Mouse (Mus musculus) neural tube, embryonic 14.5 days (tissue): Measurements from ENCODE around the gene Nod2. TPM values are rescaled to one million over a fixed set of nuclear protein-coding genes. Genes with fewer than 3 reads are reported as not detected.

ENCODE experiments used
- ATAC-seq: fragments of 200-750 bp; cut with Nextera tagmentation; 2 replicates; pipeline ENCODE4 v1.8.0; 2017; ENCODE audit warnings: low read depth, mild to moderate bottlenecking, moderate TSS enrichment, moderate library complexity
- H3K27ac ChIP-seq: fragments of 300-500 bp; sonication (generic); 2 replicates; pipeline ENCODE4 v1.5.1; 2014; ENCODE audit warnings: low read depth, mild to moderate bottlenecking, control low read depth, low read length, moderate library complexity, mixed read lengths
- H3K27me3 ChIP-seq: fragments of 300-500 bp; sonication (generic); 2 replicates; pipeline ENCODE4 v1.6.1; 2014; ENCODE audit warnings: low read length; ENCODE audit not compliant: control insufficient read depth, insufficient read depth
- H3K36me3 ChIP-seq: fragments of 300-500 bp; sonication (generic); 2 replicates; pipeline ENCODE4 v1.6.1; 2014; ENCODE audit warnings: low read length, mixed read lengths; ENCODE audit not compliant: control insufficient read depth, insufficient read depth
- H3K4me1 ChIP-seq: fragments of 300-500 bp; sonication (generic); 2 replicates; pipeline ENCODE4 v1.6.1; 2014; ENCODE audit warnings: low read length; ENCODE audit not compliant: control insufficient read depth, insufficient read depth
- H3K4me2 ChIP-seq: fragments of 300-500 bp; sonication (generic); 2 replicates; pipeline ENCODE4 v1.6.1; 2014; ENCODE audit warnings: mild to moderate bottlenecking, low read depth, low read length, control low read depth
- H3K4me3 ChIP-seq: fragments of 300-500 bp; sonication (generic); 2 replicates; pipeline ENCODE4 v1.5.1; 2014; ENCODE audit warnings: low read depth, low read length, control low read depth, mixed read lengths
- H3K9ac ChIP-seq: fragments of 300-500 bp; sonication (generic); replicated peaks from 2 replicates; pipeline ENCODE4 v1.6.1; 2014; ENCODE audit warnings: low read depth, mild to moderate bottlenecking, control low read depth, low read length, mixed read lengths
- H3K9me3 ChIP-seq: fragments of 300-500 bp; sonication (generic); 2 replicates; pipeline ENCODE4 v1.6.1; 2016; ENCODE audit warnings: low read length; ENCODE audit not compliant: control insufficient read depth
- WGBS: fragments of 180-500 bp; shearing (Covaris S2); extraction: QIAGEN DNeasy Blood & Tissue Kit; methylation state at CpG from one replicate; pipeline ENCODE4 v1.1.7; 2014; 5-methylcytosine and 5-hydroxymethylcytosine counted together
- polyA plus RNA-seq: library from polyadenylated mRNA; unstranded; fragments of >200 nt; fragmentation: Nextera tagmentation; extraction: Ambion mirVana; gene quantifications from 2 replicates; pipeline ENCODE4 v1.2.1, GENCODE M21; 2014

The Nod2 gene
- polyA plus RNA-seq, 1 experiment from 2014 or later, result 0.09 TPM

GRCm38 (mm10) chr8:88694291-88694690, 47.2 kb downstream of the Nod2 start:
- H3K27ac ChIP-seq, result no peak overlapping the region
- no peak overlapping the region for H3K4me3 ChIP-seq
- 79% methylated on average over 7 of the region's 7 CpGs for WGBS
- H3K27me3 ChIP-seq, result no peaks in the 10 kb centered on the region; the same call in 1 of the 2 replicates
- H3K9ac ChIP-seq, result no peak overlapping the region
- no peak overlapping the region for H3K4me2 ChIP-seq
- no peaks in the 10 kb centered on the region for H3K9me3 ChIP-seq
- H3K4me1 ChIP-seq, result peaks cover 9% of the 10 kb centered on the region; the same call in 1 of the 2 replicates
- no peak for ATAC-seq
- H3K36me3 ChIP-seq, result no peaks in the 10 kb centered on the region

- peak overlapping the region; percentile 60 for H3K4me3 ChIP-seq
- peak; percentile 22 for ATAC-seq
- WGBS, result 25% methylated on average over 7 of the region's 7 CpGs
- H3K4me2 ChIP-seq, result peak overlapping the region; percentile 43
- H3K36me3 ChIP-seq, result no peaks in the 10 kb centered on the region
- H3K4me1 ChIP-seq, result peaks cover 9% of the 10 kb centered on the region; the same call in 1 of the 2 replicates
- H3K27me3 ChIP-seq, result no peaks in the 10 kb centered on the region; the same call in 1 of the 2 replicates
- H3K9me3 ChIP-seq, result no peaks in the 10 kb centered on the region
- no peak overlapping the region for H3K9ac ChIP-seq
- H3K27ac ChIP-seq, result no peak overlapping the region
These were observed 49.1 kb downstream of the Nod2 start for GRCm38 (mm10) chr8:88696228-88696627.

- peaks cover 9% of the 10 kb centered on the region; the same call in 1 of the 2 replicates for H3K4me1 ChIP-seq
- peak within 1 kb of the TSS; percentile 80 for H3K27ac ChIP-seq
- peak; percentile 100 for ATAC-seq
- peak within 1 kb of the TSS; percentile 60 for H3K4me3 ChIP-seq
- under 1% methylated on average over 49 of the region's 80 CpGs for WGBS
- no peaks in the 10 kb centered on the region for H3K36me3 ChIP-seq
- H3K9me3 ChIP-seq, result no peaks in the 10 kb centered on the region
- peak within 1 kb of the TSS; percentile 92 for H3K9ac ChIP-seq
- no peaks in the 10 kb centered on the region; the same call in 1 of the 2 replicates for H3K27me3 ChIP-seq
- H3K4me2 ChIP-seq, result peak within 1 kb of the TSS; percentile 70
These were observed 49.9 kb downstream of the Nod2 start, which contains the start of gene Cyld for GRCm38 (mm10) chr8:88696721-88697641. TSS of gene Cyld (plus strand) at chr8:88697028.

GRCm38 (mm10) chr8:88697642-88698031, 50.5 kb downstream of the Nod2 start:
- WGBS, result 21% methylated on average over 4 of the region's 4 CpGs
- Histone ChIP-seq H3K36me3 (no peaks in the 10 kb centered on the region), H3K9me3 (no peaks in the 10 kb centered on the region), H3K9ac (peak overlapping the region; percentile 92), H3K4me2 (peak overlapping the region; percentile 70), H3K4me3 (peak overlapping the region; percentile 60), H3K27me3 (no peaks in the 10 kb centered on the region; the same call in 1 of the 2 replicates), H3K27ac (no peak overlapping the region), H3K4me1 (peaks cover 9% of the 10 kb centered on the region; the same call in 1 of the 2 replicates)
- ATAC-seq, result peak; percentile 1; the same call in 1 of the 2 replicates

GRCm38 (mm10) chr8:88698048-88698447, 50.9 kb downstream of the Nod2 start:
- Histone ChIP-seq H3K4me2 (peak overlapping the region; percentile 70), H3K4me1 (peaks cover 9% of the 10 kb centered on the region; the same call in 1 of the 2 replicates), H3K27me3 (no peaks in the 10 kb centered on the region; the same call in 1 of the 2 replicates), H3K9ac (no peak overlapping the region; the same call in 1 of the 2 replicates), H3K27ac (no peak overlapping the region), H3K4me3 (peak overlapping the region; percentile 60), H3K36me3 (no peaks in the 10 kb centered on the region), H3K9me3 (no peaks in the 10 kb centered on the region)
- 47% methylated on average over 2 of the region's 2 CpGs for WGBS
- ATAC-seq, result no peak

- Histone ChIP-seq H3K4me1 (peaks cover 9% of the 10 kb centered on the region; the same call in 1 of the 2 replicates), H3K36me3 (no peaks in the 10 kb centered on the region), H3K27ac (no peak overlapping the region), H3K27me3 (no peaks in the 10 kb centered on the region; the same call in 1 of the 2 replicates), H3K4me2 (no peak overlapping the region), H3K9me3 (no peaks in the 10 kb centered on the region), H3K4me3 (no peak overlapping the region), H3K9ac (no peak overlapping the region)
- ATAC-seq, result no peak
- WGBS, result 37% methylated on average over 2 of the region's 2 CpGs
These were observed 54.5 kb downstream of the Nod2 start for GRCm38 (mm10) chr8:88701611-88702010.

- Histone ChIP-seq H3K4me2 (no peak overlapping the region), H3K27ac (no peak overlapping the region), H3K9me3 (no peaks in the 10 kb centered on the region), H3K27me3 (no peaks in the 10 kb centered on the region), H3K36me3 (no peaks in the 10 kb centered on the region), H3K4me3 (no peak overlapping the region), H3K4me1 (peaks cover 4% of the 10 kb centered on the region; the same call in 1 of the 2 replicates), H3K9ac (no peak overlapping the region)
- 89% methylated on average over 3 of the region's 3 CpGs for WGBS
- no peak for ATAC-seq
These were observed 55.7 kb downstream of the Nod2 start for GRCm38 (mm10) chr8:88702816-88703215.

- Histone ChIP-seq H3K4me2 (no peak overlapping the region), H3K27ac (no peak overlapping the region), H3K9me3 (no peaks in the 10 kb centered on the region), H3K4me1 (no peaks in the 10 kb centered on the region), H3K9ac (no peak overlapping the region), H3K36me3 (no peaks in the 10 kb centered on the region; the same call in 1 of the 2 replicates), H3K27me3 (no peaks in the 10 kb centered on the region), H3K4me3 (no peak overlapping the region)
- 93% methylated on average over 2 of the region's 2 CpGs for WGBS
- no peak for ATAC-seq
These were observed 76.3 kb downstream of the Nod2 start for GRCm38 (mm10) chr8:88723256-88723963.
